ENCODE assay signal across 11 mouse cellular contexts in the genomic region with DNA sequence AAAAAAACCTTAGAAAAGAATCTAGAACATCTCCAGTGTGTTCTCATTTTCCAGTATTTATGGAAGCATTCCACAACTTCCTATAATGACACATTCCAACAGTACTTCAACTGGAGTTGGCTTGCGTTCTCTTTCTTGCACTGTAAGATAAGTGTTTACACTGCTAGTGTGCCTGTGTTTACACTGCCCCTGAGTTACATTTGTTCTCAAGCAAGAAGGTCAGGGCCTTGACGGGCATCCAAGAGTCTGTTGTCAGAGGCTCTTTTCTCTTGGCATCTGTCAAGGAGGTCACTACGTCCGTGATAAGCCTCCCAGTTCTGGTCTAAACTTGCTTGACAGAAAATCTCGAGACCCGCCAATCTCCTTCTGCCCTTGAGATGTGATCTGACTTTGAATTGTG.
DNase-seq lines count a peak whose midpoint lies in the region; ATAC-seq lines count a peak whose summit lies in the region.
"Had no signal": no experiment of that assay in that cellular context is flagged by ENCODE, and none has a peak within 500 bp of the region (broad histone marks: within the 10 kb centered on the region; RNA-seq: fewer than 3 reads in every experiment).

No protein-coding gene starts in this region.

- no peak overlapping the region for H3K4me2 ChIP-seq in heart, embryonic 16.5 days (ENCODE audit: low read depth, low read length)
- H3K4me2 ChIP-seq: embryonic facial prominence, embryonic 13.5 days; hindbrain, embryonic 15.5 days had no signal

- H3K4me1 ChIP-seq in heart, embryonic 16.5 days (ENCODE audit: control insufficient read depth, insufficient read depth, low read length): peaks cover 12% of the 10 kb centered on the region

- H3K27me3 ChIP-seq in heart, embryonic 16.5 days (ENCODE audit: control insufficient read depth, insufficient read depth, low read length): no peaks in the 10 kb centered on the region; the same call in 1 of the 2 replicates
- H3K27me3 ChIP-seq: hindbrain, embryonic 15.5 days had no signal

- no peaks in the 10 kb centered on the region for H3K9me3 ChIP-seq in heart, embryonic 16.5 days (replicated peaks; ENCODE audit: control insufficient read depth, low read length)
- H3K9me3 ChIP-seq: embryonic facial prominence, embryonic 13.5 days; hindbrain, embryonic 15.5 days had no signal

- intact Hi-C loops in heart, postnatal 25 days (cut with DNase I): loop anchor here (2.0 kb wide), 1 partner anchor 114 kb away; no protein-coding TSS in a partner anchor

- no peaks in the 10 kb centered on the region for H3K36me3 ChIP-seq in heart, embryonic 16.5 days (ENCODE audit: control insufficient read depth, insufficient read depth)
- H3K36me3 ChIP-seq: embryonic facial prominence, embryonic 13.5 days; hindbrain, embryonic 15.5 days had no signal

- H3K27ac ChIP-seq in heart, embryonic 16.5 days (ENCODE audit: low read length): no peak overlapping the region
- H3K27ac ChIP-seq: embryonic facial prominence, embryonic 13.5 days; hindbrain, embryonic 15.5 days had no signal

- no peak overlapping the region for H3K4me3 ChIP-seq in heart, embryonic 16.5 days (ENCODE audit: low read length)
- H3K4me3 ChIP-seq: embryonic facial prominence, embryonic 13.5 days; hindbrain, embryonic 15.5 days had no signal

- WGBS in heart, embryonic 16.5 days: 19% methylated on average over 6 of the region's 6 CpGs

- peak; percentile 45; the same call in 1 of the 2 replicates for ATAC-seq in heart, embryonic 16.5 days (replicated peaks; ENCODE audit: extremely low read depth, insufficient read depth, low FRiP score)
- ATAC-seq in granulocyte monocyte progenitor cell, adult 5-6 weeks (replicated peaks; ENCODE audit: poor library complexity, severe bottlenecking): no peak

- DNase-seq in heart, adult 11 months: peak; percentile 92
- no peak for DNase-seq in heart, postnatal 25 days (ENCODE audit: low spot score)
- DNase-seq in NIH3T3 (ENCODE audit: low read depth): peak; percentile 77
- DNase-seq in lung, postnatal 14 days: peak; percentile 71
- DNase-seq in retina, postnatal 1 day: no peak
- DNase-seq in thymus, postnatal 4 days: no peak
- DNase-seq: B cell, adult 2 months had no signal

- no peak overlapping the region for H3K9ac ChIP-seq in heart, embryonic 16.5 days (ENCODE audit: low read length)
- H3K9ac ChIP-seq: embryonic facial prominence, embryonic 13.5 days; hindbrain, embryonic 15.5 days had no signal

Comparison
In these comparisons a context has a peak if more than half of its experiments do, and no peak if none do; other contexts are left out.
1. DNase-seq: peak in heart, adult 11 months (single experiment), NIH3T3 (single experiment) and lung, postnatal 14 days (single experiment); none in heart, postnatal 25 days (single experiment), retina, postnatal 1 day (single experiment) and thymus, postnatal 4 days (single experiment).